Mouse (Mus musculus): ENCODE measurements around the gene Lrrc8c.

The Lrrc8c gene

GRCm38 (mm10) chr5:105519096-105519975 lies at the start of gene Lrrc8c:
Gene Lrrc8c (plus strand): TSS chr5:105519388.
- peak; percentile 90 for DNase-seq

- no peak for DNase-seq
Measured at GRCm38 (mm10) chr5:105472983-105473705, 46.0 kb upstream of the Lrrc8c start.

DNA sequence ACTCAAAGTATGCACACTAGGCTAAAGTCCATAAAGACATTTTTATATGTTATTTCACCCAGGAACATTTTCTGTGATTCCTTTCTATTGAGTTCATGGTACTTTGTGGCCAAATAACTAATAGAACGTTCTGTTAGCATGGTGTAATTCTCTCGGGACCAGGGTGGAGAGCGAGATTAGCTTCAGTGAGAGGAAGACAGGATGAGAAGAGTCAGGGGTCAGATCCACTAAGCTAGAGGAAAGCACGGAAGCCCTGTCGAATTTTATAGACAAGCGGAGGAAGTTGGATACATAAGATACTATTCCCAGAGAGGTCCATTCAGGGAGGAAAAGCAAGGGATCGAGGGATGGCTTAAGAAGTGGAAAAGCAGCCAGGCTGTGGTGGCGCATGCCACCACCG lies 41.7 kb upstream of the Lrrc8c start:
- DNase-seq = no peak

DNA sequence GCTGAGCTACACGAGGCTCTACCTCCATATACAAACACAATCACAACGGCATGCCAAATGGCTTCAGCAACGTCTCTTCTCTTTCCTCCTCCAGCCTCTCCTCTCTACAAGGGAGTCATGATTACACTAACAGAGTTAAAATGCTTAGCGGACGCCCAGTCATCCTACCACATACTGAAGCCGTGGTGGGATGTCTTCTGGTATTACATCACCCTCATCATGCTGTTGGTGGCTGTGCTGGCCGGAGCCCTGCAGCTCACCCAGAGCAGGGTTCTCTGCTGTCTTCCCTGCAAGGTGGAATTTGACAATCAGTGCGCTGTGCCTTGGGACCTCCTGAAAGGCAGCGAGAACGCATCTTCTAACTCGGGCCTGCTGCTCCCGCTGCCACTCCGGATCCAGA lies 39.5 kb upstream of the Lrrc8c start:
- DNase-seq = no peak

- no peak for DNase-seq
Measured at GRCm38 (mm10) chr5:105480561-105480960, 38.6 kb upstream of the Lrrc8c start.

GRCm38 (mm10) chr5:105483632-105484031 lies 35.6 kb upstream of the Lrrc8c start:
- DNase-seq = no peak

DNA sequence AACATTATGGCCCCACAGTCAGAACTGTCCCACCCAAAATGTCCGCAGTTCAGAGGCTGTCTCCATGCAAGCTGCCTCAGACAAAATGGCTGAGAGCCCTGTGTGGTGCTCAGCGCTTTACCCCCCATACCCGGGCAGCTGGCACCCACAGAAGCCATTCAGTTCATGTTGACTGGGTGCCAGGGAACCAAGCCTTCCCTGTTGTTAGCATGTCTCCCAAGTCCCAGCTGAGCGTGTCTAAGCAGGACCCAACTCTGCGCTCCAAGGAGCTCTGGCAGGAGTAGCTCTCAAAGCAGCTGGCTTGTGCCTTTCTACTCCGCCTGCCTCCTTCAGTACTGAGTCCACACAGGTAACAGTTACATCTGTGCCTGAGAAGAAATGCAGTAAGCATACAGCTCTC lies 34.9 kb upstream of the Lrrc8c start:
- DNase-seq = no peak

DNA sequence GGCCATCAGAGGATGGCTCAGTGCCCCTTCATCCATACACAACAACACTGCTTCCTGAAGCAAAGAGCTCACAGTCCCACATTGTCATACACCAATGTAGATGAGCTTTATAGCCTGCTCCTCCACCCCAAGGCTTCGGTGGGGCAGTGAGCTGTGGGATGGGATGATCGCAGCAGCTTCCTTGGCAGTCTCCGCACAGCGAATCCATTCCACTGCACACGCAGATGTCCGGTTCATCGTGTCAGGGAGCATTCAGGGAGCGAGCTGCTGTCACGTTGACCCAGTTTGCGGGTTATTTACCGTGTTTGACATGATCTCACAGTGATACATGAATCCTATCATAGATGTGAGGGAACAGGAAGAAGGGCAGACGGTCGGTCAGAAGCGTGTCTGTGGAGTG lies 34.3 kb upstream of the Lrrc8c start:
- no peak for DNase-seq

DNA sequence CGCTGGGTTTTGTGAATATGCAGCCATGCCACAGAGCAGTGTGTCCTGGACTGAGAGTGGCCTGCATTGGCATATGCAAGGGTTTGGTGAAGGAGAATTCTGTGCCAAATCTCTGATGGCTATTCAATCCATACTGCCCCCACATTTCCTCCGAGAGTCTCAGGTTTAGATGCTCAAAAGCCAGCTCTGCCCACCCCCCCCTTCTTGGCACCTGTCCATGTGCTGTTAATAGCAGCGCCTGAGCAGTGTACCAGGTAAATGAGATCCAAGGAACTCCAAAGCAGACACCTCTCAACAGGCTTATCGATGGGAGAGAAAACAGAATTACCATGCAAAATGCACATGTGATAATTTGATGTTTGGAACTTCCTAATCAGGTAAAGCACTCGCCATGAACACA lies 29.0 kb upstream of the Lrrc8c start:
- DNase-seq = no peak

GRCm38 (mm10) chr5:105491389-105491788 lies 27.8 kb upstream of the Lrrc8c start:
- DNase-seq = peak; percentile 53

DNA sequence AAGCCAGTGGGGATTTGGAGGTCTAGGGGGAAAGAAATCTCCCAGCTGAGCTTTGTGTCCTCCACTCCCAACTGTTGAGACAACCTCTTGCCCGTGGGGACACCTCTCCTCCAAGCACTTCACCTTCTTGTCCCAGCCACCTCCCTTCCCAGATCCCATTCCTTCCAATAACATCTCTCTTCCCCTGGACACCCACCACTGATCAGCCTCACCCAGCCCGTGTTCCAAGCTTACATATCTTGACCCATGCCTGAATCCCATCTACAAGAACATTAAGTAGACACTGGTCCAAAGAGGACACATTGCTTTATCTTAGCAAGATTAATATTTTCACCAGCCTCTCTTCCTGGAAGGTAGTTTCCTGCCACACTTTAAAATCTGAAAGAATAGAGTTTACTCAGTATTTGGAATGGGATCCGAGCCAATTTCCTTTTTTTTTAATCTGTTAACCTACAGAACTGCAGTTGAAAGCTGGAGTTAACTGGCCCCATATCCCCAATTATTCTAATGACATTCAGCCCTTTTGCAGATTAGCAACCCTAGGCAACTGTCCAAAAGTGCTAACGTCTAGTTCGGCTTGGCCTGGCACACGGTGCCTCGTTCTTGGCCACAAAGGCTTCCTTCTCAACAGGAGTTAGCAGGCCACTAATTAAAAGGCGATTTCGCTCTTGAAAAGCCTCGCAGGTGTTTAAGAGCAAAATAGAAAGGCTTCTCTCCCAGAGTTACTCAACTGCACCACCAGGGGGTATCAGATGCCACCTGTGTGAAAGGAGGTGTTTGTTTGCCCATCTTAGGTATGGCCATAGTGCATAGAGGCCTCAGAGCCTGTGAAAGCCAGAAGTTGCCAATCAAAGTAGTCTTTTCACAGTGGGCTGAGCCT lies 26.6 kb upstream of the Lrrc8c start:
- DNase-seq = peak; percentile 46

DNA sequence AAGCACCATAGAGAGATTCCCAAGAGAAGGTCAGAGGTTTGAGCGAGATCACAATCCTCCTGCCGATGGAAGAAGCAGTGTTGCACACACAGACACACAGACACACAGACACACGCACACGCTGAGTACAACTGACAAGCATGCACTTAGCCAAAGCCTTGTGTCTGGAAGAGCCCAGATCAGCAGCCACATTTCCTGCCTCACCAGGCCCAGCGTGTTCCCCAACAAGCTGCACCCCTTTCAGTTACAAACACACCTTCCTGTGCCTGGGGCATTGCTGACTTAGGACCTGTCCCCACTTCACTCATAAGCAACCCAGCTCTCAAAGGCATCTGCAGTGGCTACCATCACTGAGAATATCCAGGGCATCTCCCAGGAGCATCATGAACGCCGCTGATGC lies 25.8 kb upstream of the Lrrc8c start:
- DNase-seq = no peak

DNA sequence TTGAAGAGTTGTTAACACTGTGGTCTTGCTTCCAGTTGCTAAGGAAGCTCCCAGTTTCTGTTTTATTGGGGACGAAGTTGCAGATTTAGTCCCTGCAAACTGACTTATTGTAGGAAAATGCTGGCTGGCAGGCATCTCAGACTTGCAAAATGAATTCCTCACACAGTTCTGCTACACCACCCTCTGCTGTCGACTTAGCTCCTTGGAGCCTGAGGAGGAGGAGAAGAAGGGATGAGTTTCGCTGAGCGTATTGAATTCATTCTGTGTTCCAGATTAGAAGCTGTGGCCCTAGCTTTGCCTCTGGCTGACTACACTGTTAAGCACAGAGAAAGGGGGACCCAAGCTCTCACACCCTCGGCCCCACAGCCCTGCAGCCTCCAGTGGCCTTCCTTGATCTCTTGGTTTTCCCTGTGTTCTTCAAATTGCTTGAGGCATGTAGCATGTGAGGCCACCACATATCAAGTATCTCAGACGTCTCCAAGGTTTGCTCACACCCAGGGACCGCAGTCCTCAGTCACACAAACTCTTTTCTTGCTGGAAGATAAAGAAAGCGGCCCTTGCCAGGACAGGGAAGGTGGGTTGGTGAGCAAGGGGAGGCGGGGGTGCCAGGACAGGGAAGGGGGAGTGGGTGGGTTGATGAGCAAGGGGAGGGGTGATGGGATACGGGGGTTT lies 24.8 kb upstream of the Lrrc8c start:
- DNase-seq = no peak

GRCm38 (mm10) chr5:105494918-105495901 lies 24.0 kb upstream of the Lrrc8c start:
- peak; percentile 94 for DNase-seq

GRCm38 (mm10) chr5:105496133-105496532 lies 23.1 kb upstream of the Lrrc8c start:
- DNase-seq = no peak

DNA sequence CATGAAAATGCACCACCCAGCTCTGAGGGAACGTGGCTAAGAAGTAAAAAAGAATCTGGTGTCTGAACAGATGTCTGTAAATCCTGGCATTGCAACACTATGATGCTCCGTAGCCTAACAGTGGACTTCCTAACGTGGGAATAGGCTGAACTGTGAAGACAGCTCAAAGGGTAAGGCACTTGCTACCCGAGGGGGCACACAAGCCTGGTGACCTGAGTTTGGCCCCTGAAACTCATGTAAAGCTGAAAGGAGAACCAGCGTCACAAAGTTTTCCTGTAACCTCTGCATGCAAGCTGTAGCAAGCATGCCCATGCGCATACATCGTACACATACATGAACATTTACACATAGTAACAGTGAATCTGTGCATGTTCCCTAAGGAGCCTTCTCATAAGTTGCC lies 22.6 kb upstream of the Lrrc8c start:
- no peak for DNase-seq

- DNase-seq = no peak
Measured at GRCm38 (mm10) chr5:105498429-105499000, 20.7 kb upstream of the Lrrc8c start.

- no peak for DNase-seq
Measured at GRCm38 (mm10) chr5:105499396-105499795, 19.8 kb upstream of the Lrrc8c start.

- DNase-seq = peak; percentile 48
Measured at GRCm38 (mm10) chr5:105500132-105501121, 18.8 kb upstream of the Lrrc8c start.

- no peak for DNase-seq
Measured at GRCm38 (mm10) chr5:105501136-105501535, 18.1 kb upstream of the Lrrc8c start.
